Comparison of ENCODE assay signal across 8 mouse cellular contexts in the genomic region with DNA sequence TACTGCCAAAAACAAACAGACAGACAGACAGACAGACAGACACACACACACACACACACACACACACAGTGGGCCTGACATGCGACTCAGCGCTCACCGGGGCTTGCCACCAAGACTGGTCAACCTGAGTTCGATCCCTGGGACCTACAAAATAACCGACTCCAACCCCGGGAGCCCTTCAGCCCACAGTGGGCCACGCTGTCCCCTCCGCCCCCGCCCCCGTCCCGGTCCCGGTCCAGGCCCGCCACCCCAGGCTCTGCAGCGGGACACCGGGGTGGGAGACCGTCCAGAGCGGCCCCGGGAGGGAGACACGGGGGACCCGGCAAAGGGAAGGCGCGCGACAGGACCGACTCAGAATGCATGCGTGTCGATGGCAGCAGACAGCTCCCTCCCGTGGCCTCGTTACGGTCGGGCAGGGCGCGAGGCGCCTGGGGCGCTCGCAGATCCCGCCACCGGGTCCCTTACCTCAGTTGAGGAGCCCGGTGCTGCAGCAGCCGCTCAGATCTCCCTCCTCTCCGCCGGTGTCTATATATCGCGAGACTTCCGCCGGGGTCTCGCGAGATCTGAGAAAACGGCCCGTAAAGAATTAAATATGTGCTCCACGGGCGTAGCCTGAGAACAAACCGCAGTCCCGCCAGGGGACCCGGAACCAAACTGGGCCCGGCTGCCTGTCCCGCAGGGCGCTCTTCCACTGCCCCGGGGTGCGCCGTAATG. TPM values are rescaled to one million over a fixed set of nuclear protein-coding genes. Genes with fewer than 3 reads are reported as not detected.
DNase-seq lines count a peak whose midpoint lies in the region; ATAC-seq and TF ChIP-seq lines count a peak whose summit lies in the region.

Mad1l1 (minus strand) TSS at position 511 of the 714 bp plus-strand sequence.
Nudt1 (plus strand) TSS at position 615 of the 714 bp plus-strand sequence.

- peak; percentile 69 for TF ChIP-seq POLR2A in cortical plate, adult 2 months (IDR thresholded peaks at IDR 0.05; ENCODE audit: extremely low read depth, insufficient read depth, low read length)

- peaks cover 1% of the 10 kb centered on the region; the same call in 1 of the 2 replicates for H3K4me1 ChIP-seq in cortical plate, adult 2 months (ENCODE audit: control insufficient read depth, insufficient read depth, low read length)
- H3K4me1 ChIP-seq in megakaryocyte, embryonic 14.5 days: peaks cover 66% of the 10 kb centered on the region

- TF ChIP-seq CTCF in cortical plate, adult 2 months (IDR thresholded peaks at IDR 0.05; ENCODE audit: extremely low read depth, insufficient read depth, low read length): no peak

- peak within 1 kb of the TSS; percentile 80 for H3K4me3 ChIP-seq in cortical plate, adult 2 months (ENCODE audit: insufficient read depth, low read length)
- peak within 1 kb of the TSS; percentile 98 for H3K4me3 ChIP-seq in megakaryocyte, embryonic 14.5 days (replicated peaks)

- H3K27me3 ChIP-seq in megakaryocyte, embryonic 14.5 days (replicated peaks): no peaks in the 10 kb centered on the region

- ATAC-seq in activated CD4-positive, CD25-positive, alpha-beta regulatory T cell, adult 4 months: peak; percentile 99

- H3K9me3 ChIP-seq in megakaryocyte, embryonic 14.5 days: no peaks in the 10 kb centered on the region

- no peak within 1 kb of the TSS for H3K27ac ChIP-seq in cortical plate, adult 2 months (ENCODE audit: insufficient read depth, low read length)

- peak; percentile 90 to 92 for DNase-seq in gastrocnemius, adult 8-10 months (ENCODE audit: low spot score in 2 of 2)
- DNase-seq in hindlimb bud, embryonic 11.5 days (ENCODE audit: extremely low spot score, low read depth, low spot score): peak; percentile 98
- DNase-seq in left cerebral cortex, adult 8-10 months (ENCODE audit: low spot score in 2 of 2): peak; percentile 86 to 90
- DNase-seq in right cerebral cortex, postnatal 10 days (ENCODE audit: low spot score in 2 of 2): peak; percentile 95 to 96
- DNase-seq in urinary bladder, postnatal 25 days (ENCODE audit: low spot score): peak; percentile 87

- H3K36me3 ChIP-seq in megakaryocyte, embryonic 14.5 days (replicated peaks; ENCODE audit: low read length): peaks cover 26% of the 10 kb centered on the region

RNA-seq across cellular contexts. Expression of gene Mad1l1, which starts in this region (rescaled TPM):
- polyA plus RNA-seq in activated CD4-positive, CD25-positive, alpha-beta regulatory T cell, adult 4 months (2017; shearing (Covaris generic)): 10 to 100 TPM; 19.3 to 23.1 TPM
- 16.9 and 17.1 TPM in 2 replicates for polyA plus RNA-seq in cortical plate, adult 2 months (2012; rRNA removed)
- 1 to 10 TPM; 6.8 to 9.5 (median 7.5) TPM for total RNA-seq in gastrocnemius, adult 8-10 months (2022)
- total RNA-seq in left cerebral cortex, adult 8-10 months (2022): 10 to 100 TPM; 14.1 to 22.2 (median 18.6) TPM
- 10.3 and 23.3 TPM in 2 replicates for polyA plus RNA-seq in megakaryocyte, embryonic 14.5 days (2012; ENCODE audit: insufficient read depth, low replicate concordance)

RNA-seq across cellular contexts. Expression of gene Nudt1, which starts in this region (rescaled TPM):
- 10 to 100 TPM; 17.6 to 24.4 TPM for polyA plus RNA-seq in activated CD4-positive, CD25-positive, alpha-beta regulatory T cell, adult 4 months (2017; shearing (Covaris generic))
- polyA plus RNA-seq in cortical plate, adult 2 months (2012; rRNA removed): 11.2 and 12.2 TPM in 2 replicates
- total RNA-seq in gastrocnemius, adult 8-10 months (2022): 1 to 10 TPM; 3.5 to 8.5 (median 6.1) TPM
- 1 to 10 TPM; 5.9 to 7.3 (median 6.1) TPM for total RNA-seq in left cerebral cortex, adult 8-10 months (2022)
- polyA plus RNA-seq in megakaryocyte, embryonic 14.5 days (2012; ENCODE audit: insufficient read depth, low replicate concordance): 21.0 TPM in 1 of 2 replicates, not detected in the other
